Mouse (Mus musculus) MEL (cell line): ENCODE results near the gene Gal. TPM values are rescaled to one million over a fixed set of nuclear protein-coding genes. Genes with fewer than 3 reads are reported as not detected.

Experiments
- DNase-seq: peaks from one replicate; pipeline ENCODE4 v3.0.0; 2011; ENCODE audit warnings: low read depth, low spot score
- H3K27ac ChIP-seq: 2 replicates; pipeline ENCODE4 v1.5.1; 2012; ENCODE audit warnings: low read depth, mild to moderate bottlenecking, control low read depth, low read length, moderate library complexity; ENCODE audit not compliant: control insufficient read depth
- H3K27me3 ChIP-seq, 2 experiments: fragments of 150-350 bp in 1 of 2; sonication (generic) in 1 of 2; 2 replicates each; pipeline ENCODE4 v1.6.1; 2012; ENCODE audit warnings: low read length in 2 of 2, mild to moderate bottlenecking in 2 of 2, improper control_type of control experiment in 1 of 2, moderate library complexity in 1 of 2; ENCODE audit not compliant: insufficient read depth in 2 of 2, control insufficient read depth in 1 of 2
- H3K36me3 ChIP-seq, 2 experiments: 2 replicates each; pipeline ENCODE4 v1.6.1; 2012 to 2014; ENCODE audit warnings: low read length in 2 of 2, improper control_type of control experiment in 1 of 2, inconsistent platforms in 1 of 2, mild to moderate bottlenecking in 1 of 2; ENCODE audit not compliant: insufficient read depth in 2 of 2, control insufficient read depth in 1 of 2
- H3K4me1 ChIP-seq, 2 experiments: fragments of 150-350 bp in 1 of 2; sonication (generic) in 1 of 2; 2 replicates each; pipeline ENCODE4 v1.6.1; 2012; ENCODE audit warnings: low read length in 2 of 2, improper control_type of control experiment in 1 of 2, mild to moderate bottlenecking in 1 of 2; ENCODE audit not compliant: insufficient read depth in 2 of 2, control insufficient read depth in 1 of 2
- H3K4me3 ChIP-seq, 2 experiments: fragments of 150-350 bp in 1 of 2; sonication (generic) in 1 of 2; 2 replicates each; pipeline ENCODE4 v1.5.1; 2012; ENCODE audit warnings: low read depth in 2 of 2, low read length in 2 of 2, mild to moderate bottlenecking in 2 of 2, moderate library complexity in 2 of 2, control low read depth in 1 of 2, improper control_type of control experiment in 1 of 2; ENCODE audit not compliant: control insufficient read depth in 1 of 2, insufficient read depth in 1 of 2
- H3K79me2 ChIP-seq: 2 replicates; pipeline ENCODE4 v1.6.1; 2012; ENCODE audit warnings: mild to moderate bottlenecking, low read length, moderate library complexity; ENCODE audit not compliant: control insufficient read depth, poor library complexity, insufficient read depth
- H3K9ac ChIP-seq: 2 replicates; pipeline ENCODE4 v1.6.1; 2012; ENCODE audit warnings: low read depth, mild to moderate bottlenecking, control low read depth, low read length, moderate library complexity; ENCODE audit not compliant: control insufficient read depth, poor library complexity, severe bottlenecking
- H3K9me3 ChIP-seq: fragments of 150-350 bp; sonication (generic); replicated peaks from 2 replicates; pipeline ENCODE4 v1.6.1; 2012; ENCODE audit warnings: mild to moderate bottlenecking, low read length, improper control_type of control experiment, moderate library complexity; ENCODE audit not compliant: insufficient read depth
- CHD2 ChIP-seq: IDR thresholded peaks from 2 replicates; pipeline ENCODE4 v1.6.1; 2011; ENCODE audit warnings: low read length, improper control_type of control experiment
- ELF1 ChIP-seq: IDR thresholded peaks from 2 replicates; pipeline ENCODE4 v1.6.1; 2014; ENCODE audit warnings: low read depth, mild to moderate bottlenecking, inconsistent platforms, low read length, improper control_type of control experiment, moderate library complexity
- EP300 ChIP-seq, 2 experiments: IDR thresholded peaks; 2 replicates each; pipeline ENCODE4 v1.6.1; 2011; ENCODE audit warnings: improper control_type of control experiment in 2 of 2, low read length in 2 of 2, low read depth in 1 of 2, mild to moderate bottlenecking in 1 of 2
- ETS1 ChIP-seq: IDR thresholded peaks from 2 replicates; pipeline ENCODE4 v1.6.1; 2012; ENCODE audit warnings: low read depth, mild to moderate bottlenecking, inconsistent platforms, low read length, improper control_type of control experiment, moderate library complexity
- GABPA ChIP-seq: IDR thresholded peaks from 2 replicates; pipeline ENCODE4 v1.6.1; 2012; ENCODE audit warnings: low read depth, mild to moderate bottlenecking, inconsistent platforms, low read length, improper control_type of control experiment, moderate library complexity
- GATA1 ChIP-seq: IDR thresholded peaks from 2 replicates; pipeline ENCODE4 v1.6.1; 2011; ENCODE audit warnings: low read depth, low read length, improper control_type of control experiment
- HCFC1 ChIP-seq: IDR thresholded peaks from 2 replicates; pipeline ENCODE4 v1.6.1; 2012; ENCODE audit warnings: low read depth, mild to moderate bottlenecking, inconsistent platforms, low read length, improper control_type of control experiment, moderate library complexity
- KAT2A ChIP-seq: conservative IDR thresholded peaks from 2 replicates; pipeline ENCODE4 v1.6.1; 2012; ENCODE audit warnings: low read depth, low read length, improper control_type of control experiment, inconsistent platforms
- MAX ChIP-seq: IDR thresholded peaks from 2 replicates; pipeline ENCODE4 v1.6.1; 2011; ENCODE audit warnings: low read length, improper control_type of control experiment
- MAZ ChIP-seq: IDR thresholded peaks from 2 replicates; pipeline ENCODE4 v1.6.1; 2012; ENCODE audit warnings: low read depth, mild to moderate bottlenecking, inconsistent platforms, low read length, improper control_type of control experiment
- MEF2A ChIP-seq: IDR thresholded peaks from 2 replicates; pipeline ENCODE4 v1.6.1; 2014; ENCODE audit warnings: low read depth, mild to moderate bottlenecking, inconsistent platforms, low read length, improper control_type of control experiment; ENCODE audit not compliant: poor library complexity, insufficient replicate concordance, severe bottlenecking; ENCODE audit errors: extremely low read depth
- MXI1 ChIP-seq: IDR thresholded peaks from 2 replicates; pipeline ENCODE4 v1.6.1; 2011; ENCODE audit warnings: mild to moderate bottlenecking, low read depth, low read length, improper control_type of control experiment
- NELFE ChIP-seq: IDR thresholded peaks from 2 replicates; pipeline ENCODE4 v1.6.1; 2011; ENCODE audit warnings: low read depth, low read length, improper control_type of control experiment
- NRF1 ChIP-seq: IDR thresholded peaks from 2 replicates; pipeline ENCODE4 v1.6.1; 2014; ENCODE audit warnings: low read depth, mild to moderate bottlenecking, inconsistent platforms, low read length, improper control_type of control experiment, moderate library complexity; ENCODE audit not compliant: poor library complexity, insufficient read depth, severe bottlenecking
- RCOR1 ChIP-seq: IDR thresholded peaks from 2 replicates; pipeline ENCODE4 v1.6.1; 2012; ENCODE audit warnings: low read depth, mild to moderate bottlenecking, inconsistent platforms, low read length, improper control_type of control experiment
- SMC3 ChIP-seq: IDR thresholded peaks from 2 replicates; pipeline ENCODE4 v1.6.1; 2011; ENCODE audit warnings: low read depth, low read length, improper control_type of control experiment
- TAL1 ChIP-seq: IDR thresholded peaks from 2 replicates; pipeline ENCODE4 v1.6.1; 2012; ENCODE audit warnings: mild to moderate bottlenecking, inconsistent platforms, low read length, moderate library complexity, mixed read lengths
- TCF12 ChIP-seq: IDR thresholded peaks from 2 replicates; pipeline ENCODE4 v1.6.1; 2014; ENCODE audit warnings: low read depth, mild to moderate bottlenecking, inconsistent platforms, low read length, improper control_type of control experiment, moderate library complexity
- polyA plus RNA-seq, 2 experiments: library from polyadenylated mRNA; stranded (reverse) in 1 of 2; unstranded in 1 of 2; fragments of >175 nt in 1 of 2; fragments of >200 nt in 1 of 2; gene quantifications; 2 replicates each; pipeline versions ENCODE4 v1.2.1 to v1.2.4; 2012; ENCODE audit warnings: low replicate concordance in 2 of 2, low read depth in 1 of 2; ENCODE audit not compliant: insufficient read length in 2 of 2, insufficient read depth in 1 of 2, missing spikeins in 1 of 2
- total RNA-seq: library from RNA; depleted of rRNA; stranded (reverse); fragments of 300-350 nt; gene quantifications from 2 replicates; pipeline ENCODE4 v1.2.3, GENCODE M21; 2012

Gene Gal
- total and polyA plus RNA-seq, 3 experiments = not detected

DNA sequence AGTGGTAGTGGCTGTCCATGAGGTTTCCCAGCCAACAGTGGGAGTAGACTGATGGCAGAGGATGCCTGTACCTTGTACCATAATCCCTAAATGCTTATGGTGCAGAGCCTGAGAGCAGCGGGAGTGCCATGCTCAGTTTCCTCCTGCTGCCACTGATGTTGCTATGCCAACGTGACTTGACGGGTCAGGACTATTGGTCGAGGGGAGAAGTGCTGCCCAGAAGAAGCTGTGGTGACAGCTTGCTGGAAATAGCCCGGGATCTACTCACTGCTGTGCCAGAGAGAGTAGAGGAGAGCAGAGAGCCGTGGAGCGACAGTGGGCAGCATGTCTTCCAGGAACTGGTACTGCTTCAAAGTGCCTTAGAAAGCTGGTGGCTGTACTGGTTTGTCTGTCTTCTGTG, 12.4 kb downstream of the Gal start:
- Histone ChIP-seq H3K4me1 (no peaks in the 10 kb centered on the region), H3K27me3 (no peaks in the 10 kb centered on the region), H3K36me3 (no peaks in the 10 kb centered on the region), H3K4me3 (no peak overlapping the region), H3K79me2 (no peaks in the 10 kb centered on the region), H3K9me3 (no peaks in the 10 kb centered on the region), H3K9ac (no peak overlapping the region)
- DNase-seq = no peak
- TF ChIP-seq NELFE (no peak), RCOR1 (no peak), MXI1 (no peak), KAT2A (no peak), MAZ (no peak), EP300 (IDR thresholded peaks at IDR 0.05; ENCODE audit: low read depth in 1 of 2, low read length in 2 of 2) (no peak), GABPA (no peak), CHD2 (no peak), HCFC1 (no peak), ETS1 (no peak), MEF2A (no peak), TAL1 (no peak), ELF1 (no peak), MAX (no peak)
- TF ChIP-seq, all 39 proteins: peak for 0
- no peak overlapping the region for H3K27ac ChIP-seq

DNA sequence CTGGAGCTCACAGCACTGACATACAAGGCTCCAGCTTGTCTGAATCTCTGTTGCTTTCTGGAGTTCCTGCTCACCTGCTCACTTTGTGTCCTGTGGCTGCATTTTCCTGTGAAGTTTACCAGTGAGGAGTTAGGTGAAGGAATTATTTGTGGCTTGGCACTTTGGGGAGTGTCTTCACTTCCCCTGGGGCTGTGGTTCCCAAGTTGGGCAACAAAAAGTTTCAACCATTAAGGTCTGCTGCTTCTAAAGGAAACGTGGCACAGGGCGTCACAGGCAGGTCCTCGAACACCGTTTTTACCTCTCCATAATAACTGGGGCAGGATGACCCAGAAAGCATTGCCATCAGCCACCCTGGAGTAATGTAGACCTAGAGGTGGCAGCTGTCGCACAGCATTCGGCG, 12.8 kb downstream of the Gal start:
- Histone ChIP-seq H3K79me2 (no peaks in the 10 kb centered on the region), H3K36me3 (no peaks in the 10 kb centered on the region), H3K9me3 (no peaks in the 10 kb centered on the region), H3K27ac (no peak overlapping the region), H3K4me3 (no peak overlapping the region), H3K9ac (no peak overlapping the region), H3K4me1 (no peaks in the 10 kb centered on the region), H3K27me3 (no peaks in the 10 kb centered on the region)
- DNase-seq = no peak
- no peak for TF ChIP-seq NRF1
- no peak for TF ChIP-seq TCF12
- no peak for TF ChIP-seq GATA1
- no peak for TF ChIP-seq SMC3
